Mouse (Mus musculus) layer of hippocampus, postnatal 36 days (tissue): Measurements from ENCODE around the gene Pnpla7. TPM values are rescaled to one million over a fixed set of nuclear protein-coding genes. Genes with fewer than 3 reads are reported as not detected.
A peak's percentile ranks its signal among the peaks of the same experiment; 100 is the strongest.

Experiments
- DNase-seq, 2 experiments: peaks; one replicate each; pipeline ENCODE4 v3.0.0; 2022
- total RNA-seq, 2 experiments: library from RNA; stranded (reverse); gene quantifications; 2 replicates each; pipeline ENCODE4 v1.2.3; 2021

Pnpla7 gene
- total RNA-seq, 2 experiments from 2014 or later: 23.3 to 33.3 TPM

GRCm38 (mm10) chr2:24995332-24995731 lies 19.5 kb downstream of the Pnpla7 start:
- DNase-seq: peak; percentile 16 to 21

- no peak for DNase-seq
Observed at GRCm38 (mm10) chr2:24996471-24996870, 20.6 kb downstream of the Pnpla7 start.

GRCm38 (mm10) chr2:25000544-25001235 lies 24.9 kb downstream of the Pnpla7 start:
- DNase-seq: no peak

GRCm38 (mm10) chr2:25003946-25004786 lies 28.3 kb downstream of the Pnpla7 start:
- no peak for DNase-seq

- DNase-seq: no peak
Observed at GRCm38 (mm10) chr2:25006767-25007166, 30.9 kb downstream of the Pnpla7 start.

- DNase-seq: no peak
Observed at GRCm38 (mm10) chr2:25008250-25008649, 32.4 kb downstream of the Pnpla7 start.

- no peak for DNase-seq
Observed at GRCm38 (mm10) chr2:25022678-25023077, 46.8 kb downstream of the Pnpla7 start.

GRCm38 (mm10) chr2:25025109-25025508 lies 49.3 kb downstream of the Pnpla7 start:
- no peak for DNase-seq

GRCm38 (mm10) chr2:25034994-25035393 lies 59.2 kb downstream of the Pnpla7 start:
- no peak for DNase-seq

- DNase-seq: no peak
Observed at GRCm38 (mm10) chr2:25040089-25040488, 64.3 kb downstream of the Pnpla7 start.

- peak; percentile 70 to 76 for DNase-seq
Observed at GRCm38 (mm10) chr2:25050921-25051320, 75.1 kb downstream of the Pnpla7 start.

GRCm38 (mm10) chr2:25051450-25051849 lies 75.6 kb downstream of the Pnpla7 start:
- no peak for DNase-seq

- peak in 1 of 2 experiments; percentile 10 for DNase-seq
Observed at GRCm38 (mm10) chr2:25053101-25053500, 77.3 kb downstream of the Pnpla7 start.

- peak; percentile 90 to 91 for DNase-seq
Observed at GRCm38 (mm10) chr2:25054221-25055067, 78.6 kb downstream of the Pnpla7 start, which contains the start of gene Nsmf. TSS of gene Nsmf (plus strand) at chr2:25054355.

- DNase-seq: peak; percentile 91
Observed at GRCm38 (mm10) chr2:25055068-25055405, 79.2 kb downstream of the Pnpla7 start.

- DNase-seq: no peak
Observed at GRCm38 (mm10) chr2:25055409-25056155, 79.7 kb downstream of the Pnpla7 start.

GRCm38 (mm10) chr2:25058926-25059325 lies 83.1 kb downstream of the Pnpla7 start:
- DNase-seq: no peak

GRCm38 (mm10) chr2:25063523-25063922 lies 87.7 kb downstream of the Pnpla7 start:
- no peak for DNase-seq

- DNase-seq: no peak
Observed at GRCm38 (mm10) chr2:25064285-25064684, 88.5 kb downstream of the Pnpla7 start.

GRCm38 (mm10) chr2:25065537-25065936 lies 89.7 kb downstream of the Pnpla7 start:
- no peak for DNase-seq

- DNase-seq: no peak
Observed at GRCm38 (mm10) chr2:25066552-25066951, 90.7 kb downstream of the Pnpla7 start.

- DNase-seq: no peak
Observed at GRCm38 (mm10) chr2:25069537-25069936, 93.7 kb downstream of the Pnpla7 start.
